Mouse (Mus musculus) mesoderm, embryonic 11.5 days (tissue): ENCODE measurements at regions not wholly inside any gene's neighbourhood (a gene's known extent, or its start where the extent isn't known, plus 50 kb on each side); places are given as distances from the start of the nearest gene placed in this dataset.

Experiments used
- DNase-seq: peaks from one replicate; pipeline ENCODE4 v3.0.0-alpha.2; 2012; ENCODE audit warnings: low read depth, low spot score

DNA sequence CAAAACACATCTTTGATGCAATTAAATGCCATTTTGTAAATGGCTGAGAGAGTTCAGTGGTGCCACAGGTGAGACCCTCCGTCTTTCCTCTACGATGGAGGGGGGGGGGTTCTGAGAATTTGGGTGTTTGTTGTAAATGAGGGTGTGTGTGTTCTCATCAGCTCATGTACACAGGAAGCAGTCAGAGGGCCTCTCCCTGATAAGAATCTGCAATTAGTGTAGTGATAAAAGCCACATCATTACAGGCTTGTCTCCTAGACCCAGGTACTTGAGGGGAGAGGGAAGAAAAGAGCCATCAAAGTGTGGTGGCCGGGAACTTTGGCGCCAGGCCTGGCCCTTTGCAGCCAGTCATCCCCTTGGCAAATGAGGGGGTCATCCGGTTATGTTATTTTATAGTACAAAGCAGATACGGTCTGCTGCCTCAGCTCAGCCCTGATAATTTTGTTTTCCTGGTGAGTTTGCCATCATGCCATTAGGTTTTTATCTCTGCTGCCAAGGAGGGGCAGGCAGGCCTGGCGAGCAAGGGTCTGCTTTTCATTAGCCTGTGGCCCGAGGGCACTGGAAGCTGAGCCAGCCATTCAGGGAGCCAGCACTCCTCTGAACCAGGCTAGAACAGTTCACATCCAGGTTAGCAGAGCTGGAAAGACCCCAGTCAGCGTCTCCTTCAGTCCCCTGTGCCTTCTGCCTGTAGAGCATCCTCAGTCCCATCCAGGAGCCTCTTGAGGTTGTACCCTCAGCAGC is 59.7 kb downstream of the H2al1j start:
- DNase-seq: no peak

DNA sequence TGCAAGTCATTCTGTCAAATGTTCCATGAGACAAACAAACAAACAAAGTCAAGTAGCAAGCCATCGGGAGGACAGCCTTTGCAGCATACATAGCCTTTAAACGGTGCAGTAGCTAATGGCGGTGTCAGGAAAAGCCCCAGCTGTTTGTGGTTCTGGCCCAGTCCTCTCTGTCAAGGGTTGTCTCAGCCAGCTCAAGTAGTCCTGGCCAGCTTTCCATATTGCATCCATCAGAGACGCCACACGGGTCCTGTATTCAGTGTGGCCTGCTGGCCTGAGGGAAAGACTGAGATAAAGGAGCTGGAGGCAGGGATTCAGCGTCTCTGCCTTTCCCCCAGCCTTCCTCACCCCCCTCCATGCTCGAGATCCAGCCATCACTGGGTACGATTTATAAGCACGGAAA is 61.2 kb downstream of the H2al1j start:
- no peak for DNase-seq

DNA sequence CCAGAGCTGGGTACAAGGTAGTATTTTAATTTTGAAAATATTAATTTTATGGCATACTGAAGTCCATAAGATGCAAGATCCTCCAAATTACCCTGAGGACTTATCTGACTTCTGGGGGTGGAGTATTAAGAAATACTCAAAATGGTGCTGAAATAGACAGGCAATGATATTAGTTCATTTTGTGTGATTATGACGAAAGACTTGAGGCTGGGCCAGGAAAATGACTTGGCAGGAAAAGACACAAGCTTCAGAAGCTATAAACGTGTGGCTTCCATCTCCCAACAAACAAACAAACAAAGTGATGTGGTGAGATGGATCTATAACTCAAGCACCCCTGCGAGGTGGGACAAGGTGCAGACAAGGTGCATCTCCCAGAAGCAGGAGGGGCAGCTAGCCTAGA is 72.8 kb downstream of the H2al1j start:
- no peak for DNase-seq

DNA sequence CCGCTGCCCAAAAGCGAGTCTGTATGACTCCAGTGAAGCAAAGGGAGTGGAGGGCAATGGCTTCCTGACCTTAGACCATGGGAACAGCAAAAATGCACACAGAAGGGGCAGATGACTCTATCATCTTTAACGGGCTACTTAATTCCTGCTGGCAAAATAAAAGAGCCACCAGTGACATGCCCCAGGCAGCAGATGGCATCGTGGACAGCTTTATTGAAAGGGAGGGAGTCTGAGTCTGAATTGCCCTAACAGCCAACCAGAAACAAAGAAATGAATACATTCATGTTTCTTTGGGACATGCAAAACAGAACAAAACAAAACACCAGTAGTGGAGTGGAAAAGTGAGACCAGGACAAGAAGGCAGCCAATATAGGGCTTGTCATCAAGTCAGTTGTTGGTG is 76.7 kb downstream of the H2al1j start:
- DNase-seq: no peak

DNA sequence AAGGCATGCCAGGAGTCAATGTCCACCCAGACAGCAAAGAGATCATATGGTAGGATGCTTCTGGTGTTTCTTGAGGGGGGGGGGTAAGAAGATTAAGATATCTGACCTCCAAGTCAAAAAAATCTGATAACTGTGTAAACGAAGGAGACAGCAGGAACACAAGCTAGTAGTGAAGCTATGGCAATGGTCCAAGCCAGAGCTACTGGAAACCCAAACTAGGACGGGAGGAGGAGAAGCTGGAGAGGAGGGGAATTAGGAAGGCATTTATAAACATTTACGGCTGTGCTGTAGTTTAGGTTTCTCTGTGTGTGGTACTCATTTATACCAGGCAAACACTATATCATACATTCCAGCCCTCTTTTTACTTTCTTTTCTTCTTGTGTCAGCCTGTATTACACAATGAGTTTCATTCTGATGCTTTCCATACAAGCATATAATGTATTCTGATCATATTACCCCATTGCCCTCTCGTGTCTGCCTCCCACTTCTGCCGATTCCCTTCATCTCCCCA is 84.7 kb downstream of the H2al1j start:
- no peak for DNase-seq

DNA sequence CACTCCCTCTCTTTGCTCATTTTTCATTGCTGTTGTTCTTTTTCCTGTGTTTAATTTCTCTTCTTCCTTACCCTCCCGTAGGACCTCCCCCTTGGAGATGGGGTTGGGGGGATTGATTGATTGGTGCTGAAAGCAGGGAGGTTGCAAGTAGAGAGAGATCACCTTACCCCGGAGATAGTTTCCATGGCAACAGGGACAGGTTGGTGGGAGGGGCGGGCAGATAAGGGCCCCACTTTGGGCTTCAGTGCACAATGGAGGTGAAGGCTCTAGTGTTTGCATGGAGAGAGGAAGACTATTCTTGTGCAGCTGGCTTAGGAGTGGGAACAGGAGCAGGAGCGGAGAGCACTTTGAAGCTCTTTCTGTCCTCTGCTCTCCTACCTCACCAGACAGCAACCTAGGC is 88.0 kb downstream of the H2al1j start:
- no peak for DNase-seq

DNA sequence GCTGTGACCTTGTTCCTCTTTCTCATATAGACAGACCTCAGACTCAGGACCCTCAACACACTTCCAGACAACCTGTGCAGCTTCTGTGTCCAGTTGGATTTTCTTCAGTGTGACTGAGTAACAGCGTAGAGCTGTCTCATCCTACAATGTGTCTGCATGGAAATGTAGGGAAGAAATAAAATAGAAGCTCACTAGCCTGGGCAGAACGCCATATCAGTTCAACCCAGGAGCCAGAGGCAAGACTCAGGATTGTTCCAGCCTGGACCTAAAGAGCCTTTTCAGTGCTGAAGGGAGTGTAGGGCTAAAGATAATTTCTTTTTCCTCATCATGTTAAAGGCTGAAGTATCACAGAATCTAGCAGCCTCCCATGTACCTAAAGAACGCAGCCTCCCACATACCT is 88.9 kb downstream of the H2al1j start:
- DNase-seq: no peak

DNA sequence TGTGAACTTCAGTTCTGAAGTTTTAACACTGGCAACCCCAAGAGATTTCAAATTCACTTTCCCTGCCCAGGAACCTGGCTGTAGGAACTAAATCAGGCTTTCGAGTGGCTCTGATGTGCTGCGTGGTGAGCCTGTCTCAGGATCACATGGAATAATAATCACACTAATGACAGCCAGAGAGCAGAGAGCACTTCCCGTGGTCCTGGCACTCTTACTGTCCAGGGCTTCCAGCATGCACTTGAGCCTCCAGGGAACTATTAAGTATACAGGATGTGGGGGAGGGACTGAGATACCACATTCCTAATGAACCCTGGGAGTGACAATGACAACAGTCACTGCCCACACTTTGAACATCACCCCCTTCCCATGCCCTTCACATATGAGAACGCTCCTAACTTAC is 90.2 kb downstream of the H2al1j start:
- no peak for DNase-seq

DNA sequence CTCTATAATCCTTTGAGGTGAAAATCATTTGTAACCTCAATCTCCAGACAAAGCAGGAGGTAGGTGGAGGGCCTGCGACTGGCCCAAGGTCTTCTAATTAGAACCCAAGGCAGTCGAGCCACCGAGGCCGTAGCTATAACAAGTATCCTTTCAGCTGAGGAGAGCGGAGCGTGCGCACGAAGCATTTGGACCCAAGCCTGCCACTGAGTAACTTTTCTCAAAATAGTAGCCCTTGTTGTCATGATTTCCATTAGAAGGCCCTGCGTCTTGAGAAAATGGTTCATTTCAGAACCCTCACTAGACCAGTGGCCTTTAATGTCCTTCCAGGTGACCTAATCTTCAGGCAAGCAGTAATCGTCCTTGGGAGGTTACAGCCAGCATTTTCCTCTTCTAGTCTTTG is 90.6 kb downstream of the H2al1j start:
- no peak for DNase-seq

DNA sequence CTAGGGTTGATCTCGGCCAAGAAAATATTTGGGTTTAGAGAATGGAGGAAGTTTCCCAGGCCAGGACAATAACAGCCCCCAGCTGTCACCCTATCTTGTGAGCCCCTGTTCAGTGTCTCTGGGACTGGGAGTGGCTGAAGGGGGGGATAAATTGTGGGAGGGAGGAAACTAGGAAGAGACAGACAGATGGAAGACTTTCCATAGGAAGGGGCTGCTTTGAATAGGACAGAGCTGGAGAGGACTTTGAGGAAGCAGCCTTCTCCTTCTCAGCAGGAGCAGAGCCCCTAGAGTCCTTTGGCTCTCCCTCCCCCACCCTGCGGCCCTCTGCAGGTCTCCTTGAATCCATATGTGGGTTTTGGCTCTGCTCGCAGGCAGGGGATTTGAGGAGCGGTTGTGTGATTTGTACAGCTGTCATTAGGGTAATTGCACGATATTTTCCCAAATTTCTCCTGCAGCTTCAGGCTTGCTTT is 91.6 kb downstream of the H2al1j start:
- no peak for DNase-seq

DNA sequence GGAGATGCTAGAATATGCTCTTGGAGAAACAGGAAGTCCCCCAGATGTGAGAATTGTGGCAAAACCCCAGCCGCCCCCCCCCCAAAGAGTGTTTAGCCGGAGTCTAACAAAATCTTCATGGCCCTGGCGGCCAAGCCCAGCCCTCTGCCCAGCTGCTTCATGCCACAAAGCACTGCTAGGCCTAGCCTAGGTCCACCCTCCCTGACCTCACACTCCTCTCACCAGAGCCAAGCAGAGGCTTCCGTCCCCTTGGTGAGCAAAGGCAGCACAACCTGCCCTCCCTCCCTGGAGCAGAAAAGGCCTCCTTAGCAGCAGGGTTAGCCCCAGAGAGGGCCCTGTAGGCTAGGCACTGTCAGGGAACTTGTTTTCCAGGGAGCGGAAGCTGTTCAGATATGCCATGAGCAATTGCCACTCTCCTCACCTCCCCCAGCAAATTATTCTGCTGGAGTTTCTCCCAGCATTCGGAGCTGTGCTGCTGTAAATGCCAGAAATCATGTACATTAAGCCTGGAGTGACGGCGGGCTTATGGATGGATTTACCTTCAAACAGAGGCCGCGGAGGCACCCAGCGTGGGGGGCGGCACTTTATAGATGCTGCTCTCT is 104.9 kb downstream of the H2al1j start:
- no peak for DNase-seq

DNA sequence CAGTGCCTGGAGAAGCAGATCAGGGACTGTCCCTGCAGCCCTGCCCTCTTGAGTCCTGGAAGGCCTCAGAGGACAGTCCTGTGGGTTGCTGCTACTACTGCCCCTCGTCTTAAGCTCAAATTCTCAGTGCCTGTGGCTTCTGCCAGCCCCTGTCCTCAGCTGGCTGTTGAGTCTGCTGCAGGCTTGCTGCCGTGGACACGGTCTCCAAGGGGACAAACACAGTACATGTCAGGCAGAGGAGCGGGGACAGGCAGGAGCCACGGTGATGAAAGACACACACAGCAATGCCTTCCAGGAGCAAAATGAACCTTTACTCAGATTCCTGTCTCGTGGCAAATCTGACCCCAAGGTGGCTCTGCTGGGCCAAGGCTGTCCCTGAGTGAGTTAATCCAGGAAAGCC is 107.7 kb downstream of the H2al1j start:
- no peak for DNase-seq

DNA sequence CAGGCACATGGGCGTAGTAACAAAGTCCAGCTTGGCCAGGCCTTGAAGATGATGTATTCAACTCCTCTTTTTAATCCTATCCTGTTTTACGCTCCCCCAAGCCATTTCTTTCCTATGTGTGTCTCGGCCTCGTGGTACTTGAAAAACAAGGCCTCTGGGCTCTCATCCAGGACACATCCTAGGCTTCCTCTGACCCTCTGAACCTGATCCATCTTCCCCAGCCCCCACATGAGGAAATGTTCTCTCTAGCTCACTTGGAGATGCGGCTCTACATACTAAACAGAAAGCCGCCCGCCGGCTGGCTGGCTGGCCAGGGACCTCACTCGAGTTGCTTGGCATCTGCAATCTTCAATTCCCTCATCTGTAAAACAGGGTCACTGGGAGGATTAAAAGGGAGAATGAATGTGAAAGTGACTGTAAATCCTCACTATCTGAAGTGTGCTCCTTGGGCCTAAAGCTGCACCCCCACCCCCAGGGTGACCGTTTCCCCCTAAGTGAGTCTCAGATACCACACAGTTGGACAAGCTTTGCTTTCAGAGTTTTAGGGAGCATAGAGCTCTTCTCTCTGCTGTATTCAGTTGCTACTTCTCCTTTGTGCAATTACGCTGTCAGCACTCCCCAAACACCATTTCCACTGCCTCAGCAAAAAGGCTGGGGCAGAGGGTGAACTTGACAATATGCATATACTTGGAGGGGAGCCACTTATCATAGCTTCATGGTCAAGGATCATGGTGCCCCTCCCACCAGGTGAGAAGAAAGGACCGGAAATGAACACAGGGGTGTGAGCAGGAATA is 109.7 kb downstream of the H2al1j start:
- no peak for DNase-seq

DNA sequence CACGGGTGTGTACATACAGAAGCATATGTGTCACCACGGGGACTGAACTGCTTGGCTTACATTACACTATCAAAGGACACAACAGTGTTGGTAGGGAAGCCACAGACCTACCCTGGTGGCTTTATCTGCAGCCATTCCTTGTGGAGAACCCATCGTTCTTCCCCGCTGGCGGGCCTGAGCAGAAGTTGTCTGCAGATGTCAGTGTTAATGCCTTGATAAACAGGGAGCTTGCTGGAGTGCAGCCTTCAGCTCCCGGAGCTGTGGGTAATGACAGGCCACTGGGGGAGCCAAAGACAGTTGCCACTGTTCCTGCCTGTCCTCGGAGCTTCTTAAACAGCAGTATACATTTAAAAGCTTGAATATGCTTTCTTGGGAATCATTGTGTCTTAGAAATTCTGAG is 115.9 kb downstream of the H2al1j start:
- DNase-seq: no peak

DNA sequence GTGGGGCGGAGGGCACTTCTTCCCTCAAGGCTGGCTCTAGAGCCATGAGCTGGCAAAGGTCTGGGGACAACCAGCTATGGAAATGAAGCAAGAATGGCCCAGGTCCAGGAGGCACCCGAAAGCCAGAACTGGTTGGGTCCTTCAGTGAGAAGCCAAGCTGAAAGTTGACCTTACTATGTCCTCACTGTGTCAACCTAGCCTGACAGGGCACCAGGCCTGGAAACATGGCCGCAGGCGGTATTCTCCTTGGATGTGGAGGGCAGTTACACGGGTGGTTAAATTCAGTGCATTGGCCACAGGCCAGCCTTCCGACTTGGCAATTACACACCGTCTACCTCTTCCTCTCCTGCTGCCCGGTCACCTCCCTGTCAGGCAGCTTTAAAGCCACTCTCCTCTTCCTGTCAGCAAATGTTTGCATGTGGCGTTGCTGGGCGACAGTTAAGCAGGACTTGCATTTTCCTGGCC is 116.7 kb downstream of the H2al1j start:
- DNase-seq: no peak

DNA sequence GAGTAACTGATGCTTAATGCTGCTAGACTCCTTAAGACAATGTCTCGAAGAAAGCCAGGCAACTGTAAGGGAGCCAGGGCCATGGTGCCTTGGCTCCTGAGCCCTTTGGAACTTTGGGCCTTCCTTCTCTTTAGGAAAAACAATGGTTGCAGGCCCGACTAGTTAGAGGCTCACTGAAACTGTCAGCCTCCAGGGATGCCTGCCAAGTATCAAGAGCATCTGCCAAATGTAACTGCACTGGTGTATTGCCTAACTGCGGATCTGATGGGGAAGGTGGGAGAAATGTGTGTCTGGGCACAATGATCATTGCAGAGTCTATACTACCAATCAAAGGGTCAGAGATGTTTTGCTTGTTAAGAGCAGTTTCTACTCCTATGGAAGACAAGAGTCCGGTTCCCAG is 121.1 kb downstream of the H2al1j start:
- no peak for DNase-seq

DNA sequence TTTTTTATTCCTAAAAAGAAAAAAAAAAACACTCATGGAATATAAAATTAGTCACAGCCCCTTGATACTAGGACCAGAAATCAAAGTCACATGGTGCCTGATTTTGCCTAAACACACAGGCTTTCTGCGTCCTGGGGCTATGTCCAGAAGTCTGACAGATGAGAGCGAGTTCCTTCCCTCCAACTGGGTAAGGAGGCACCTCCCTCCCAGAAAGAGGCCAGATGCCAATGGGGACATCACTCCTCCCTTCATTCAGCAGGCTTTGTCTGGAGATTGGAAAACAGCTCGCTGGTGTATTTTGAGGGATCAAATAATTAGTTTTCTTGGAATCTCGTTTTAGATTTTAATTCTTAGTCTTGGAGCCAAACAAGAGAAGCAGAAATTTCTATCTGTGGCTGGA is 130.9 kb downstream of the H2al1j start:
- DNase-seq: no peak

DNA sequence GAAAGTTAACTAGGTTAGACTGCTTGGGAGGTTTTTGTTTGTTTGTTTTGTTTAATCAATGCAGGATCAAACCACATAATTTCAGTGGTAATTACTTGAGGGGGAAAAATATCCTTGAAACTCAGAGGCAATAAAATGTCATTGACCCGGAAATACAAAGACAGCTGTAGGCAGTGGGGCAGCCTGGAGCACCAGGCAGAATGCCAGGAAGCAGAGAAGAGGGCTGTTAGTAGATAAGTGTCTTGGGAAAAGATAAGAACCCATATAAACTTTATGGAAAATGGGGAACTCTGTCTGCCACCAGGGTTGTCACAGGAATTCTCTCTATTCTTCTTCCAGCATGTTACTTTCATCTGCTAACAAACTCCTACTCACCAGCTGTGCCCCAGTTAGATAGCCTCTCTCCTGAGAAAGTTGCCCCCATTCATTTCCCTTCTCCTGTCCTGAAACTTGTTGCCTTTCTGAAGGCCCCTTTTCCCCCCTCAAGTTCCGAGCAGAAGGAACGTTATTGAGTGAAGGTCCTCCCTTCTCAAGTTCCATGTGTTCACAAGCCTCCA is 136.4 kb downstream of the H2al1j start:
- DNase-seq: no peak

DNA sequence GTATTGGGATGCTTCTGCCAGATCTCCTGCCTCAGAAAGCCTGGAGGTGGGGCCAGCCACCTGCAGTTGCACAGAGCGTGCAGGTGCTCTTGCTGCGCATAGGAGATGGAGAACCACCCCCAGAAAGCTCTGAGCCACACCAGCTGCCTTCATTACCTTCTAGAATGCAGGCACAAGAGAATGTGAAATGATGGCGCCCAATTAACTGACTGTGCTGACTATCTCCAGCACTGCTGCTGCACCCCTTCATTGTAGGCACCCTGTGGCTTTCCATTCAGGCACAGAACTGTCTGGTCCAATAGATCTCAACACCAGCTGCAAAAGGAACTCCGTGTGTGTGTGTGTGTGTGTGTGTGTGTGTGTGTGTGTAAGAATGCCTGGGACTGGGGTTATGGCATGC is 138.6 kb downstream of the H2al1j start:
- no peak for DNase-seq

DNA sequence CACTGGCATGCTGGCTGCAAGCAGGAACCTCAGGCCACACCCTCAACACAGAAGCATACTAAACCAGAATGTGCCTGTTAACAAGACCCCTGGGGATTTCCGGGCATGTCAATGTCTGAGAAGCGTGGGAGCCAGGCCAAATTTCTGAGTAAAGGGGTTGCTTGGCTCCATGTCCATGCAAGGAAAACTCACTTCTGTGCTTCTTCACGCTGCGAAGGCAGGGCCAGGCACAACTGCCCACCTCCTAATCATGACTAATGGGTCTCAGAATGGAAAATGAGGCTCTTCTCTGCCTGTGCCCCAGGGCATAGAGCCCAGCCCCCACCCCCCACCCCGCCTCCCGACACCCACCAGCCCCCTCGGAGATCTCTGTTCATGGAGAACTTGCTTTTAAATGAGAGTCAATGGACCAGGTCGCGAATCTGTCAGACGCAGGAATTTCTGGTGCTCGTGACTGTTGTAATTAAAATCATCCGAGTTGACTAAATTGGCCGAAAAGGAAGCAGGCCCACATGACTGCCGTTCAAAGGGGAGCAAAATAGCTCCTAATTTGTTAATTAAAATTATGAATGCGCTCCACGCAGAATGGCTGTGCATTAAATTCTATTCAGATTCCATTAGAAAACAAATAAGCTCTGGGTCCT is 152.2 kb downstream of the H2al1j start:
- no peak for DNase-seq

DNA sequence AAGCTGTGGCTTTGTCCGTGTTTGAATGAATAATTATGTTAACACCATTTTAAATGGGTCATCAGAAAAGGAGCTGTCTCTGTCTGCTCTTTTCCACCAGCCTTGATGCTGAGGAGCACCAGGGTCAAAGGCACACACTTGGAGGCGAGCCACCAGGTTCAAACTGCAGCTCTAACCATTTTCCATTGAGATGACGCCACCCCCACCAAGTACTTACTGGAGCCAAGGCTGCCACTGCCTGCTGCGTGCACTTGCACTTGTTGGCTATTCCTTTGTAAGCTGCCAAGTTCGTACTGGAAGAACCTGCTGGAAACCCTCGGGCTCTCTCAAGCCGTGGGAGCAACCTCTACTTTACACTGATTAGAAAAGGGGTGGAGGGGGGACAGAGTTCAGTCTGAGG is 154.5 kb downstream of the H2al1j start:
- DNase-seq: no peak

DNA sequence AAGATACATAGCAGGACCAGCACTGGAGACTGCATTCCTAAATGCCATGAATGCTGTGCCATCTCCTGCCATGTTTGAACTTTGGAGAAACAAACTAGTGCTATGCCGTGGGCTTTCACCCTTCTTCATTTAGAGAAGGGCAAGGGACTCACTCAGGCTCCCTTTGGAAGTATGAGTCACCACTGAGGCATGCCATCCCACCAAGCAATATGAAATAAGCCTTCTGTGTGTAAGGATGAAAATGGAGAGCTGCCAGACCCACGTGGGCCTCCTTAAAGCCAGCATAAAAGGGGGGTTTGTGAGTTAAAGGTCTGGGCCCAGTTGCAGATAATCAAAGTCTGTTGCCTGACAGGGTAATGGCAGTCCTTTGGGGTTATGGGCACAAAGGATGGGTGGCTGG is 159.0 kb downstream of the H2al1j start:
- DNase-seq: no peak
